Mouse (Mus musculus): ENCODE measurements at regions not wholly inside any gene's neighbourhood (a gene's known extent, or its start where the extent isn't known, plus 50 kb on each side); places are given as distances from the start of the nearest gene placed in this dataset.

- no peak for TF ChIP-seq GATA1 (IDR thresholded peaks at IDR 0.05; ENCODE audit: borderline replicate concordance, low read length)
- no peak for TF ChIP-seq FLI1 (IDR thresholded peaks at IDR 0.05; ENCODE audit: low read length)
These were observed 91.5 kb upstream of the Fmo9 start for GRCm38 (mm10) chr1:166773114-166773513.

All from megakaryocyte, embryonic 14.5 days (primary cell).